27 mouse cellular contexts compared by ENCODE assay signal in the genomic region with DNA sequence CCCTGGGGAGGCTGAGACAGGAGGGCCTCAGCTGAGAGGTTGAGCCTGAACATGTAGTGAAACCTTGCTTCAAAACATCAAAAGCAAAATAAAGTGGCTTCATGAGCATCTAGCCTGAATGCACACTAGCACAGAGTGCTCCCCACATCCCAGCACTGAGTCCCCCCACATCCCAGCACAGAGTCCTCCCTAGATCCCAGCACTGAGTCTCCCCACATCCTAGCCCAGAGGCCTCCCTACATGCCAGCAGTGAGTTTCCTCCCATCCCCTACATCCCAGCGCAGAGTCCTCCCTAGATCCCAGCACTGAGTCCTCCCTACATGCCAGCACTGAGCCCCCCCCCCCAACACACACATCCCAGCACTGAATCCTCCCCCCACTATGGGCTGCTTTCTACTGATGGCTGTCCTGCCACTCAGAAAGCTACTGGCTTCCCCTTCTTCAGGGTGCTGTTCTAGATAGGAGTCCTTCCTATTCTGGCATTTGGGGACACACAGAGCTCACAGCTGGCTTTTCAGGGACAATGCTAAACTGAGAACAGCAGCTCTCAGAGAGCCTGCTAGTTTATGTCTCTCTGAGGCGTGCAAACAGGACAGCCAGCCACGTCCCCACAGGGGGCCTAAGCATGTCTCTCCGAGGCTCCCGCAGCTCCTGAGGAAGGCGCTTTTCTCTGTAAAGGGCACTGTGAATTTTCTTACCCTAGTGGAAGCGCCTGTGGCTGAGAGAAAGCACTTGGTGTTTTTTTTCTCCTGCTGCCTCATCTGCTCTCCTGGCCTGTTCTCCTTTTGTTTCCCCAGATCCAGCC. TPM values are rescaled to one million over a fixed set of nuclear protein-coding genes. Genes with fewer than 3 reads are reported as not detected.
DNase-seq lines count a peak whose midpoint lies in the region; ATAC-seq lines count a peak whose summit lies in the region.
"Had no signal": no experiment of that assay in that cellular context is flagged by ENCODE, and none has a peak within 500 bp of the region (broad histone marks: within the 10 kb centered on the region; RNA-seq: fewer than 3 reads in every experiment).

No protein-coding gene starts in this region.

- peak overlapping the region; percentile 8; the same call in 1 of the 2 replicates for H3K27ac ChIP-seq in forebrain, embryonic 10.5 days
- no peak overlapping the region for H3K27ac ChIP-seq in forebrain, embryonic 11.5 days (ENCODE audit: low read depth, low read length)
- H3K27ac ChIP-seq in hindbrain, embryonic 15.5 days (replicated peaks): peak overlapping the region; percentile 46; the same call in 1 of the 2 replicates
- H3K27ac ChIP-seq in hindbrain, embryonic 10.5 days: no peak overlapping the region
- 0 out of 2 replicates have a peak overlapping the region, but pooled peaks have one; percentile 36 for H3K27ac ChIP-seq in limb, embryonic 10.5 days
- peak overlapping the region; percentile 44; the same call in 1 of the 2 replicates for H3K27ac ChIP-seq in neural tube, embryonic 14.5 days (ENCODE audit: low read depth, low read length)
- H3K27ac ChIP-seq: limb, embryonic 15.5 days; liver, embryonic 15.5 days; macrophage; neural tube, embryonic 12.5 days; stomach, embryonic 15.5 days had no signal

- no peak overlapping the region for H3K4me2 ChIP-seq in forebrain, embryonic 11.5 days (ENCODE audit: low read depth, low read length, severe bottlenecking)
- no peak overlapping the region for H3K4me2 ChIP-seq in hindbrain, embryonic 15.5 days
- no peak overlapping the region for H3K4me2 ChIP-seq in neural tube, embryonic 14.5 days (ENCODE audit: low read depth, low read length)
- H3K4me2 ChIP-seq: limb, embryonic 15.5 days; liver, embryonic 15.5 days; neural tube, embryonic 12.5 days; stomach, embryonic 15.5 days had no signal

- WGBS in forebrain, embryonic 10.5 days: 31% methylated on average over 7 of the region's 7 CpGs
- 26% methylated on average over 7 of the region's 7 CpGs for WGBS in forebrain, embryonic 11.5 days
- WGBS in hindbrain, embryonic 15.5 days: 24% methylated on average over 7 of the region's 7 CpGs
- WGBS in hindbrain, embryonic 10.5 days: 29% methylated on average over 7 of the region's 7 CpGs
- WGBS in limb, embryonic 10.5 days: 37% methylated on average over 7 of the region's 7 CpGs
- WGBS in neural tube, embryonic 14.5 days: 22% methylated on average over 7 of the region's 7 CpGs

- H3K9me3 ChIP-seq in forebrain, embryonic 10.5 days: no peaks in the 10 kb centered on the region
- H3K9me3 ChIP-seq in forebrain, embryonic 11.5 days (ENCODE audit: control insufficient read depth, low read length): no peaks in the 10 kb centered on the region
- no peaks in the 10 kb centered on the region for H3K9me3 ChIP-seq in hindbrain, embryonic 15.5 days
- H3K9me3 ChIP-seq in hindbrain, embryonic 10.5 days: no peaks in the 10 kb centered on the region
- no peaks in the 10 kb centered on the region for H3K9me3 ChIP-seq in limb, embryonic 10.5 days (replicated peaks)
- no peaks in the 10 kb centered on the region for H3K9me3 ChIP-seq in neural tube, embryonic 14.5 days (ENCODE audit: control insufficient read depth, low read length)
- H3K9me3 ChIP-seq: limb, embryonic 15.5 days; liver, embryonic 15.5 days; neural tube, embryonic 12.5 days; stomach, embryonic 15.5 days had no signal

- H3K4me3 ChIP-seq in forebrain, embryonic 10.5 days: no peak overlapping the region
- H3K4me3 ChIP-seq in forebrain, embryonic 11.5 days (ENCODE audit: low read depth, low read length): no peak overlapping the region
- H3K4me3 ChIP-seq in hindbrain, embryonic 15.5 days: no peak overlapping the region
- H3K4me3 ChIP-seq in hindbrain, embryonic 10.5 days: no peak overlapping the region
- no peak overlapping the region for H3K4me3 ChIP-seq in limb, embryonic 10.5 days
- no peak overlapping the region for H3K4me3 ChIP-seq in neural tube, embryonic 14.5 days (ENCODE audit: low read depth, low read length)
- H3K4me3 ChIP-seq: limb, embryonic 15.5 days; liver, embryonic 15.5 days; neural tube, embryonic 12.5 days; stomach, embryonic 15.5 days had no signal

- no peak for DNase-seq in forebrain, embryonic 10.5 days (ENCODE audit: extremely low spot score, low spot score)
- DNase-seq in forebrain, embryonic 11.5 days (ENCODE audit: low spot score): no peak
- no peak for DNase-seq in hindbrain, embryonic 10.5 days (ENCODE audit: low spot score)
- no peak for DNase-seq in limb, embryonic 10.5 days (ENCODE audit: low spot score)
- DNase-seq in right cerebral cortex, postnatal 4 days: no peak
- DNase-seq in cerebellum, adult 11 months: no peak
- DNase-seq: adrenal gland, postnatal 10 days; cerebellum, adult 18-20 months; embryo, embryonic 11 days; gastrocnemius, postnatal 14 days; kidney, adult 9 months; kidney, postnatal 25 days; right cerebral cortex, postnatal 14 days had no signal

- no peak for ATAC-seq in forebrain, embryonic 11.5 days (replicated peaks; ENCODE audit: low FRiP score)
- no peak; the same call in 1 of the 2 replicates for ATAC-seq in hindbrain, embryonic 15.5 days (ENCODE audit: low FRiP score, low read depth)
- ATAC-seq in neural tube, embryonic 14.5 days (ENCODE audit: low read depth): 0 out of 2 replicates have a peak, but pooled peaks have one; percentile 19
- ATAC-seq: CD4-positive, CD25-positive, alpha-beta regulatory T cell, adult 4 months; Patski had no signal

- no peaks in the 10 kb centered on the region for H3K36me3 ChIP-seq in forebrain, embryonic 10.5 days (replicated peaks)
- no peaks in the 10 kb centered on the region for H3K36me3 ChIP-seq in forebrain, embryonic 11.5 days (ENCODE audit: control insufficient read depth, insufficient read depth, low read length)
- no peaks in the 10 kb centered on the region for H3K36me3 ChIP-seq in hindbrain, embryonic 15.5 days
- no peaks in the 10 kb centered on the region for H3K36me3 ChIP-seq in hindbrain, embryonic 10.5 days
- H3K36me3 ChIP-seq in limb, embryonic 10.5 days: no peaks in the 10 kb centered on the region
- no peaks in the 10 kb centered on the region for H3K36me3 ChIP-seq in neural tube, embryonic 14.5 days (ENCODE audit: control insufficient read depth, insufficient read depth, low read length)
- H3K36me3 ChIP-seq: limb, embryonic 15.5 days; liver, embryonic 15.5 days; neural tube, embryonic 12.5 days; stomach, embryonic 15.5 days had no signal

- no peak overlapping the region for H3K9ac ChIP-seq in forebrain, embryonic 11.5 days (ENCODE audit: low read length)
- H3K9ac ChIP-seq in hindbrain, embryonic 15.5 days: no peak overlapping the region
- no peak overlapping the region for H3K9ac ChIP-seq in neural tube, embryonic 14.5 days (replicated peaks; ENCODE audit: low read depth, low read length)
- H3K9ac ChIP-seq: limb, embryonic 15.5 days; liver, embryonic 15.5 days; neural tube, embryonic 12.5 days; stomach, embryonic 15.5 days had no signal

- H3K27me3 ChIP-seq in forebrain, embryonic 10.5 days (ENCODE audit: poor library complexity, severe bottlenecking): peaks cover 42% of the 10 kb centered on the region
- no peaks in the 10 kb centered on the region for H3K27me3 ChIP-seq in forebrain, embryonic 11.5 days (ENCODE audit: control insufficient read depth, insufficient read depth, low read length)
- no peaks in the 10 kb centered on the region for H3K27me3 ChIP-seq in hindbrain, embryonic 15.5 days
- peaks cover 24% of the 10 kb centered on the region for H3K27me3 ChIP-seq in hindbrain, embryonic 10.5 days (ENCODE audit: insufficient read depth, poor library complexity, severe bottlenecking)
- peaks cover 16% of the 10 kb centered on the region; the same call in 1 of the 2 replicates for H3K27me3 ChIP-seq in limb, embryonic 10.5 days (ENCODE audit: low read depth, poor library complexity, severe bottlenecking)
- H3K27me3 ChIP-seq in neural tube, embryonic 14.5 days (ENCODE audit: control insufficient read depth, insufficient read depth, low read length): 0 out of 2 replicates have a peak, but pooled peaks cover 2% of the 10 kb centered on the region
- H3K27me3 ChIP-seq: neural tube, embryonic 12.5 days; Patski; stomach, embryonic 15.5 days had no signal

- H3K4me1 ChIP-seq in forebrain, embryonic 10.5 days: peaks cover 8% of the 10 kb centered on the region
- no peaks in the 10 kb centered on the region; the same call in 1 of the 2 replicates for H3K4me1 ChIP-seq in forebrain, embryonic 11.5 days (replicated peaks; ENCODE audit: control insufficient read depth, insufficient read depth, low read length)
- peaks cover 5% of the 10 kb centered on the region; the same call in 1 of the 2 replicates for H3K4me1 ChIP-seq in hindbrain, embryonic 15.5 days (replicated peaks)
- peaks cover 10% of the 10 kb centered on the region; the same call in 1 of the 2 replicates for H3K4me1 ChIP-seq in hindbrain, embryonic 10.5 days (replicated peaks)
- peaks cover 9% of the 10 kb centered on the region; the same call in 1 of the 2 replicates for H3K4me1 ChIP-seq in limb, embryonic 10.5 days
- peaks cover 5% of the 10 kb centered on the region; the same call in 1 of the 2 replicates for H3K4me1 ChIP-seq in neural tube, embryonic 14.5 days (ENCODE audit: control insufficient read depth, insufficient read depth, low read length)
- H3K4me1 ChIP-seq: limb, embryonic 15.5 days; liver, embryonic 15.5 days; stomach, embryonic 15.5 days had no signal

RNA-seq across cellular contexts. Expression of gene Gm10188, which starts 2.1 kb away (rescaled TPM):
- polyA plus RNA-seq in forebrain, embryonic 10.5 days (2016; fragmentation: Nextera tagmentation; extraction: Ambion mirVana): not detected in 2 replicates
- polyA plus RNA-seq in forebrain, embryonic 11.5 days (2014; fragmentation: Nextera tagmentation; extraction: Ambion mirVana): not detected in 2 replicates
- polyA plus RNA-seq in hindbrain, embryonic 15.5 days (2015; fragmentation: Nextera tagmentation; extraction: Ambion mirVana): 0.25 and 0.68 TPM in 2 replicates
- polyA plus RNA-seq in hindbrain, embryonic 10.5 days (2016; fragmentation: Nextera tagmentation; extraction: Ambion mirVana): 0.24 and 0.31 TPM in 2 replicates
- polyA plus RNA-seq in limb, embryonic 10.5 days (2016; fragmentation: Nextera tagmentation; extraction: Ambion mirVana): not detected in 2 replicates
- polyA plus RNA-seq in neural tube, embryonic 14.5 days (2014; fragmentation: Nextera tagmentation; extraction: Ambion mirVana): 0.74 and 0.76 TPM in 2 replicates
- polyA plus RNA-seq: CD4-positive, CD25-positive, alpha-beta regulatory T cell, adult 4 months; heart, embryonic 16.5 days; limb, embryonic 15.5 days; liver, embryonic 15.5 days; lung, embryonic 16.5 days; macrophage; spleen, adult 2 months; stomach, embryonic 15.5 days; thymus, postnatal 0 days; urinary bladder, adult 2 months had no signal

RNA-seq across cellular contexts. Expression of gene AC124108.1, which starts 40.4 kb away (rescaled TPM):
- 1.8 and 3.3 TPM in 2 replicates for polyA plus RNA-seq in forebrain, embryonic 10.5 days (2016; fragmentation: Nextera tagmentation; extraction: Ambion mirVana)
- polyA plus RNA-seq in forebrain, embryonic 11.5 days (2014; fragmentation: Nextera tagmentation; extraction: Ambion mirVana): 4.7 and 5.6 TPM in 2 replicates
- polyA plus RNA-seq in hindbrain, embryonic 15.5 days (2015; fragmentation: Nextera tagmentation; extraction: Ambion mirVana): 2.7 and 2.8 TPM in 2 replicates
- polyA plus RNA-seq in hindbrain, embryonic 10.5 days (2016; fragmentation: Nextera tagmentation; extraction: Ambion mirVana): 1.6 and 2.8 TPM in 2 replicates
- 0.64 and 0.65 TPM in 2 replicates for polyA plus RNA-seq in limb, embryonic 10.5 days (2016; fragmentation: Nextera tagmentation; extraction: Ambion mirVana)
- polyA plus RNA-seq in neural tube, embryonic 14.5 days (2014; fragmentation: Nextera tagmentation; extraction: Ambion mirVana): 3.6 and 3.8 TPM in 2 replicates
- polyA plus RNA-seq: CD4-positive, CD25-positive, alpha-beta regulatory T cell, adult 4 months; heart, embryonic 16.5 days; liver, embryonic 15.5 days; macrophage; spleen, adult 2 months; thymus, postnatal 0 days had no signal

RNA-seq across cellular contexts. Expression of gene Lemd1, which starts 40.4 kb away (rescaled TPM):
- 4.1 and 4.2 TPM in 2 replicates for polyA plus RNA-seq in forebrain, embryonic 10.5 days (2016; fragmentation: Nextera tagmentation; extraction: Ambion mirVana)
- polyA plus RNA-seq in forebrain, embryonic 11.5 days (2014; fragmentation: Nextera tagmentation; extraction: Ambion mirVana): 8.1 and 12.1 TPM in 2 replicates
- polyA plus RNA-seq in hindbrain, embryonic 15.5 days (2015; fragmentation: Nextera tagmentation; extraction: Ambion mirVana): 14.1 and 16.2 TPM in 2 replicates
- polyA plus RNA-seq in hindbrain, embryonic 10.5 days (2016; fragmentation: Nextera tagmentation; extraction: Ambion mirVana): 2.6 and 7.7 TPM in 2 replicates
- 1.3 and 1.7 TPM in 2 replicates for polyA plus RNA-seq in limb, embryonic 10.5 days (2016; fragmentation: Nextera tagmentation; extraction: Ambion mirVana)
- 21.0 and 25.3 TPM in 2 replicates for polyA plus RNA-seq in neural tube, embryonic 14.5 days (2014; fragmentation: Nextera tagmentation; extraction: Ambion mirVana)
- polyA plus RNA-seq: CD4-positive, CD25-positive, alpha-beta regulatory T cell, adult 4 months; heart, embryonic 16.5 days; liver, embryonic 15.5 days; macrophage; spleen, adult 2 months had no signal

Comparison
In these comparisons a context has a peak if more than half of its experiments do, and no peak if none do; other contexts are left out.
1. H3K27ac ChIP-seq: peak in forebrain, embryonic 10.5 days (single experiment), hindbrain, embryonic 15.5 days (single experiment), limb, embryonic 10.5 days (single experiment) and neural tube, embryonic 14.5 days (single experiment); none in forebrain, embryonic 11.5 days (single experiment) and hindbrain, embryonic 10.5 days (single experiment).